Mouse (Mus musculus) right cerebral cortex, adult 18-20 months (tissue): ENCODE data around the gene Numbl.
A peak's percentile ranks its signal among the peaks of the same experiment; 100 is the strongest.

Source experiments
- DNase-seq: peaks from one replicate; pipeline ENCODE4 v3.0.0; 2022; ENCODE audit warnings: mixed read lengths

The Numbl gene

GRCm38 (mm10) chr7:27298033-27298610 is 39.9 kb downstream of the Numbl start:
- no peak for DNase-seq

- no peak for DNase-seq
Observed at GRCm38 (mm10) chr7:27298816-27299215, 40.6 kb downstream of the Numbl start.

- DNase-seq, result no peak
Observed at GRCm38 (mm10) chr7:27300351-27300750, 42.1 kb downstream of the Numbl start.

GRCm38 (mm10) chr7:27300801-27301200 is 42.6 kb downstream of the Numbl start:
- DNase-seq, result peak; percentile 40

GRCm38 (mm10) chr7:27302172-27302571 is 43.9 kb downstream of the Numbl start:
- peak; percentile 63 for DNase-seq

- DNase-seq, result no peak
Observed at GRCm38 (mm10) chr7:27305091-27305730, 47.0 kb downstream of the Numbl start.

- DNase-seq, result no peak
Observed at GRCm38 (mm10) chr7:27306161-27307160, 48.2 kb downstream of the Numbl start.

GRCm38 (mm10) chr7:27307551-27307950 is 49.3 kb downstream of the Numbl start:
- DNase-seq, result no peak

GRCm38 (mm10) chr7:27308821-27309549 is 50.8 kb downstream of the Numbl start:
- DNase-seq, result no peak

- DNase-seq, result no peak
Observed at GRCm38 (mm10) chr7:27309832-27310231, 51.6 kb downstream of the Numbl start.

- no peak for DNase-seq
Observed at GRCm38 (mm10) chr7:27310306-27310705, 52.1 kb downstream of the Numbl start.

- DNase-seq, result no peak
Observed at GRCm38 (mm10) chr7:27310996-27311535, 52.8 kb downstream of the Numbl start.

GRCm38 (mm10) chr7:27311651-27312284 is 53.5 kb downstream of the Numbl start:
- no peak for DNase-seq

GRCm38 (mm10) chr7:27314393-27314792 is 56.2 kb downstream of the Numbl start:
- DNase-seq, result no peak

GRCm38 (mm10) chr7:27315958-27316357 is 57.7 kb downstream of the Numbl start:
- no peak for DNase-seq

- DNase-seq, result no peak
Observed at GRCm38 (mm10) chr7:27319411-27319810, 61.2 kb downstream of the Numbl start.

GRCm38 (mm10) chr7:27322291-27322690 is 64.1 kb downstream of the Numbl start:
- DNase-seq, result no peak

- no peak for DNase-seq
Observed at GRCm38 (mm10) chr7:27323001-27323400, 64.8 kb downstream of the Numbl start.

- DNase-seq, result no peak
Observed at GRCm38 (mm10) chr7:27324161-27324560, 65.9 kb downstream of the Numbl start.

- no peak for DNase-seq
Observed at GRCm38 (mm10) chr7:27324928-27325327, 66.7 kb downstream of the Numbl start.

GRCm38 (mm10) chr7:27325697-27326096 is 67.5 kb downstream of the Numbl start:
- DNase-seq, result no peak
